Mouse (Mus musculus): ENCODE measurements around the gene Med29. TPM values are rescaled to one million over a fixed set of nuclear protein-coding genes. Genes with fewer than 3 reads are reported as not detected.

Gene Med29
- 10 to 100 TPM; 36.9 to 37.0 TPM for total RNA-seq (2021)
- long read RNA-seq, experiment 1, transcript Med29-201 (4 exons, 1,281 nt), result major isoform, 15 of 15 reads
- long read RNA-seq, experiment 1, partial matches to known transcripts, result 0 of 15 reads
- long read RNA-seq, experiment 1, other reads (novel, unspliced or antisense), result 0 of 15 reads
- long read RNA-seq, experiment 2, transcript Med29-201 (4 exons, 1,281 nt), result major isoform, 71 of 81 reads
- long read RNA-seq, experiment 2, partial matches to known transcripts, result 0 of 81 reads
- long read RNA-seq, experiment 2, other reads (novel, unspliced or antisense), result 10 of 81 reads

GRCm38 (mm10) chr7:28392429-28393271 lies at the start of gene Med29, which contains the start of gene Paf1:
Med29 (minus strand) TSS chr7:28392708.
Paf1 (plus strand) TSS chr7:28392951.
- DNase-seq (ENCODE audit: low spot score in 2 of 2), result peak; percentile 89 to 91

GRCm38 (mm10) chr7:28441776-28442485 lies 49.4 kb upstream of the Med29 start:
- DNase-seq (ENCODE audit: low spot score in 2 of 2), result no peak

GRCm38 (mm10) chr7:28440739-28441138 lies 48.2 kb upstream of the Med29 start:
- no peak for DNase-seq (ENCODE audit: low spot score in 2 of 2)

- no peak for DNase-seq (ENCODE audit: low spot score in 2 of 2)
Measured at GRCm38 (mm10) chr7:28438771-28439170, 46.3 kb upstream of the Med29 start.

- DNase-seq (ENCODE audit: low spot score in 2 of 2), result no peak
Measured at GRCm38 (mm10) chr7:28437964-28438363, 45.5 kb upstream of the Med29 start.

- peak; percentile 66 to 75 for DNase-seq (ENCODE audit: low spot score in 2 of 2)
Measured at GRCm38 (mm10) chr7:28436932-28437570, 44.5 kb upstream of the Med29 start, which contains the start of gene Gmfg. Gmfg (plus strand) TSS chr7:28437447.

- DNase-seq (ENCODE audit: low spot score in 2 of 2), result peak; percentile 97 to 98
Measured at GRCm38 (mm10) chr7:28436271-28436904, 43.9 kb upstream of the Med29 start.

GRCm38 (mm10) chr7:28435660-28436259 lies 43.3 kb upstream of the Med29 start:
- peak; percentile 39 to 40 for DNase-seq (ENCODE audit: low spot score in 2 of 2)

- no peak for DNase-seq (ENCODE audit: low spot score in 2 of 2)
Measured at GRCm38 (mm10) chr7:28432252-28432651, 39.7 kb upstream of the Med29 start.

- no peak for DNase-seq (ENCODE audit: low spot score in 2 of 2)
Measured at GRCm38 (mm10) chr7:28430512-28430911, 38.0 kb upstream of the Med29 start.

GRCm38 (mm10) chr7:28427738-28428137 lies 35.2 kb upstream of the Med29 start:
- no peak for DNase-seq (ENCODE audit: low spot score in 2 of 2)

GRCm38 (mm10) chr7:28423018-28423417 lies 30.5 kb upstream of the Med29 start:
- DNase-seq (ENCODE audit: low spot score in 2 of 2), result no peak

- no peak for DNase-seq (ENCODE audit: low spot score in 2 of 2)
Measured at GRCm38 (mm10) chr7:28419416-28419815, 26.9 kb upstream of the Med29 start.

- DNase-seq (ENCODE audit: low spot score in 2 of 2), result no peak
Measured at GRCm38 (mm10) chr7:28418096-28418670, 25.7 kb upstream of the Med29 start.

- no peak for DNase-seq (ENCODE audit: low spot score in 2 of 2)
Measured at GRCm38 (mm10) chr7:28417368-28417767, 24.9 kb upstream of the Med29 start.

- DNase-seq (ENCODE audit: low spot score in 2 of 2), result no peak
Measured at GRCm38 (mm10) chr7:28412826-28413225, 20.3 kb upstream of the Med29 start.

GRCm38 (mm10) chr7:28410841-28411475 lies 18.4 kb upstream of the Med29 start:
- peak in 1 of 2 experiments; percentile 41 for DNase-seq (ENCODE audit: low spot score in 2 of 2)

GRCm38 (mm10) chr7:28401942-28402341 lies 9.4 kb upstream of the Med29 start:
- DNase-seq (ENCODE audit: low spot score in 2 of 2), result no peak

- no peak for DNase-seq (ENCODE audit: low spot score in 2 of 2)
Measured at GRCm38 (mm10) chr7:28401030-28401429, 8.5 kb upstream of the Med29 start.

Measured in adrenal gland, adult 18-20 months (tissue).